In genomic region chr13:45745851-45746773, GRCm38 (mm10) we compare ENCODE assay signal across 9 mouse cellular contexts.
DNase-seq lines count a peak whose midpoint lies in the region; ATAC-seq lines count a peak whose summit lies in the region.
"Had no signal": no experiment of that assay in that cellular context is flagged by ENCODE, and none has a peak within 500 bp of the region (broad histone marks: within the 10 kb centered on the region; RNA-seq: fewer than 3 reads in every experiment).

No protein-coding gene starts in this region.

- H3K4me2 ChIP-seq in neural tube, embryonic 14.5 days (ENCODE audit: low read depth, low read length) = no peak overlapping the region
- H3K4me2 ChIP-seq in neural tube, embryonic 15.5 days = no peak overlapping the region
- H3K4me2 ChIP-seq: embryonic facial prominence, embryonic 13.5 days had no signal

- ATAC-seq in neural tube, embryonic 14.5 days (ENCODE audit: low read depth) = peak; percentile 34; the same call in 1 of the 2 replicates
- ATAC-seq in neural tube, embryonic 15.5 days (ENCODE audit: low FRiP score) = no peak
- ATAC-seq in activated CD4-positive, CD25-positive, alpha-beta regulatory T cell, adult 4 months = no peak

- WGBS in neural tube, embryonic 14.5 days = 56% methylated on average over 12 of the region's 12 CpGs
- 57% methylated on average over 12 of the region's 12 CpGs for whole genome bisulfite sequencing in neural tube, embryonic 15.5 days

- H3K9ac ChIP-seq in neural tube, embryonic 14.5 days (replicated peaks; ENCODE audit: low read depth, low read length) = no peak overlapping the region
- no peak overlapping the region for H3K9ac ChIP-seq in neural tube, embryonic 15.5 days (replicated peaks)
- H3K9ac ChIP-seq: embryonic facial prominence, embryonic 13.5 days had no signal

- H3K4me3 ChIP-seq in neural tube, embryonic 14.5 days (ENCODE audit: low read depth, low read length) = no peak overlapping the region
- no peak overlapping the region for H3K4me3 ChIP-seq in neural tube, embryonic 15.5 days (replicated peaks)
- H3K4me3 ChIP-seq: embryonic facial prominence, embryonic 13.5 days had no signal

- intact Hi-C loops in heart, postnatal 36 days (cut with DNase I) = no loop called here

- H3K36me3 ChIP-seq in neural tube, embryonic 14.5 days (ENCODE audit: control insufficient read depth, insufficient read depth, low read length) = no peaks in the 10 kb centered on the region
- no peaks in the 10 kb centered on the region for H3K36me3 ChIP-seq in neural tube, embryonic 15.5 days
- H3K36me3 ChIP-seq: embryonic facial prominence, embryonic 13.5 days had no signal

- no peaks in the 10 kb centered on the region for H3K9me3 ChIP-seq in neural tube, embryonic 14.5 days (ENCODE audit: control insufficient read depth, low read length)
- H3K9me3 ChIP-seq in neural tube, embryonic 15.5 days (replicated peaks) = no peaks in the 10 kb centered on the region
- H3K9me3 ChIP-seq: embryonic facial prominence, embryonic 13.5 days had no signal

- peaks cover 7% of the 10 kb centered on the region; the same call in 1 of the 2 replicates for H3K4me1 ChIP-seq in neural tube, embryonic 14.5 days (ENCODE audit: control insufficient read depth, insufficient read depth, low read length)
- H3K4me1 ChIP-seq in neural tube, embryonic 15.5 days = peaks cover 20% of the 10 kb centered on the region; the same call in 1 of the 2 replicates

- 0 out of 2 replicates have a peak overlapping the region, but pooled peaks have one; percentile 39 for H3K27ac ChIP-seq in neural tube, embryonic 14.5 days (ENCODE audit: low read depth, low read length)
- no peak overlapping the region for H3K27ac ChIP-seq in neural tube, embryonic 15.5 days (replicated peaks)
- H3K27ac ChIP-seq: embryonic facial prominence, embryonic 13.5 days had no signal

- no peaks in the 10 kb centered on the region for H3K27me3 ChIP-seq in neural tube, embryonic 14.5 days (ENCODE audit: control insufficient read depth, insufficient read depth, low read length)
- H3K27me3 ChIP-seq in neural tube, embryonic 15.5 days (replicated peaks) = no peaks in the 10 kb centered on the region
- H3K27me3 ChIP-seq: embryonic facial prominence, embryonic 13.5 days had no signal

- peak; percentile 24 for DNase-seq in heart, postnatal 4 days
- no peak for DNase-seq in heart, postnatal 36 days
- peak; percentile 34 for DNase-seq in embryo, embryonic 11 days
- peak; percentile 64 for DNase-seq in retina, postnatal 1 day
- no peak for DNase-seq in layer of hippocampus, postnatal 14 days (ENCODE audit: low spot score in 2 of 2)

Comparison
In these comparisons a context has a peak if more than half of its experiments do, and no peak if none do; other contexts are left out.
1. DNase-seq: peak in heart, postnatal 4 days (single experiment), embryo, embryonic 11 days (single experiment) and retina, postnatal 1 day (single experiment); none in heart, postnatal 36 days (0 of 2) and layer of hippocampus, postnatal 14 days (0 of 2).